Mouse (Mus musculus) intestine, embryonic 15.5 days (tissue): Measurements from ENCODE around the gene Hopx. TPM values are rescaled to one million over a fixed set of nuclear protein-coding genes. Genes with fewer than 3 reads are reported as not detected.
A peak's percentile ranks its signal among the peaks of the same experiment; 100 is the strongest.

ENCODE experiments used
- ATAC-seq: fragments of 200-750 bp; cut with Nextera tagmentation; 2 replicates; pipeline ENCODE4 v1.8.0; 2017; ENCODE audit warnings: moderate TSS enrichment, moderate library complexity
- H3K27ac ChIP-seq: fragments of 300-500 bp; sonication (generic); 2 replicates; pipeline ENCODE4 v1.5.1; 2015; ENCODE audit warnings: mild to moderate bottlenecking, inconsistent platforms
- H3K27me3 ChIP-seq: fragments of 300-500 bp; sonication (generic); replicated peaks from 2 replicates; pipeline ENCODE4 v1.6.1; 2015; ENCODE audit warnings: inconsistent platforms
- H3K36me3 ChIP-seq: fragments of 300-500 bp; sonication (generic); 2 replicates; pipeline ENCODE4 v1.6.1; 2015; ENCODE audit warnings: inconsistent platforms
- H3K4me1 ChIP-seq: fragments of 300-500 bp; sonication (generic); replicated peaks from 2 replicates; pipeline ENCODE4 v1.6.1; 2015; ENCODE audit warnings: inconsistent platforms
- H3K4me2 ChIP-seq: fragments of 300-500 bp; sonication (generic); replicated peaks from 2 replicates; pipeline ENCODE4 v1.6.1; 2015; ENCODE audit warnings: mild to moderate bottlenecking, inconsistent platforms
- H3K4me3 ChIP-seq: fragments of 300-500 bp; sonication (generic); replicated peaks from 2 replicates; pipeline ENCODE4 v1.5.1; 2015; ENCODE audit warnings: inconsistent platforms
- H3K9ac ChIP-seq: fragments of 300-500 bp; sonication (generic); 2 replicates; pipeline ENCODE4 v1.6.1; 2015; ENCODE audit warnings: inconsistent platforms
- H3K9me3 ChIP-seq: fragments of 300-500 bp; sonication (generic); 2 replicates; pipeline ENCODE4 v1.6.1; 2016; ENCODE audit warnings: inconsistent platforms
- WGBS: fragments of 180-500 bp; shearing (Covaris S2); methylation state at CpG from one replicate; pipeline ENCODE4 v1.1.7; 2015; 5-methylcytosine and 5-hydroxymethylcytosine counted together
- polyA plus RNA-seq: library from polyadenylated mRNA; unstranded; fragments of >200 nt; fragmentation: Nextera tagmentation; extraction: Ambion mirVana; gene quantifications from 2 replicates; pipeline ENCODE4 v1.2.1, GENCODE M21; 2015

Hopx gene
- polyA plus RNA-seq, 1 experiment from 2014 or later: 3.8 TPM

DNA sequence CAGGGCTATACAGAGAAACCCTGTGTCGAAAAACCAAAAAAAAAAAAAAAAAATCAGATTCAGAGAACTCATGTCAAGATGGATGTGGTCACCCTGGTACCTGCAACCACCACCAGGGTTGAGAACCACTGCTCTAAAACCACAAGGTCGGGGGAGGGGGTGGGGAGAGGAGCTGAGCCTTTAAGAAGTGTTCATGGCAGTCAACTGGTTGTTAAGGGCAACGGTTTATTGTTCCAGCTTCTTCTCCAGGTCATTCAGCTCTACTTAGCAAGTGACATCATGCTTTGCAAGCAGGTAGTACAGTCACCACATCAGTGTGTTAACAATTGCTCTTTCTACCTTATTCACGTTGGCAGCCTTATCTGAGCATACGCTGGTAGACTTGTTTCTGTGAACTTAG lies 29.7 kb upstream of the Hopx start:
- Histone ChIP-seq H3K27ac (no peak overlapping the region), H3K9me3 (no peaks in the 10 kb centered on the region), H3K36me3 (no peaks in the 10 kb centered on the region), H3K4me2 (no peak overlapping the region), H3K4me1 (no peaks in the 10 kb centered on the region), H3K9ac (no peak overlapping the region), H3K27me3 (no peaks in the 10 kb centered on the region), H3K4me3 (no peak overlapping the region)
- ATAC-seq: 0 out of 2 replicates have a peak, but pooled peaks have one; percentile 25
- WGBS: 66% methylated on average over 5 of the region's 5 CpGs

DNA sequence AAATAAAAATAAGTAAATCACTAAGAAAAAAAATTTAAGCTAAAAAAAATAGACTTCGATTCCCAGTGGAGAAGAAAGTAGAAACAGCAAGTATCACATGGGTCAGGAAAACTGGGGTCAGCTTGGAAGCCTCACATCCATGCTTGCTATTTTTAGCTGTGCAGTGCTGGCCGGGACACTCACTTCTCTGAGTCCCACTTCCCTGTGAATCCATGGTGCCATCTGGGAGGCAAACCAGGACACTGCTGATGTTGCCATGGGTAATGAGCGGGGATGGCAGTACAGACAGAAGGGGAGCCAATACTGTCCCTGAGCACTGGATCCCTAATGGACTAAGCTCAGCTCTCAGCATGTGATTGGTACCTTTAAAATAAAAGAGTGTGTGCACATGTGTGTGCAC lies 28.2 kb upstream of the Hopx start:
- Histone ChIP-seq H3K4me3 (no peak overlapping the region), H3K9me3 (no peaks in the 10 kb centered on the region), H3K27ac (no peak overlapping the region), H3K27me3 (no peaks in the 10 kb centered on the region), H3K9ac (no peak overlapping the region), H3K36me3 (no peaks in the 10 kb centered on the region), H3K4me1 (no peaks in the 10 kb centered on the region), H3K4me2 (no peak overlapping the region)
- ATAC-seq: no peak
- WGBS: 78% methylated on average over 3 of the region's 3 CpGs

GRCm38 (mm10) chr5:77141336-77141735 lies 26.4 kb upstream of the Hopx start:
- 63% methylated on average over 7 of the region's 7 CpGs for WGBS
- Histone ChIP-seq H3K9me3 (no peaks in the 10 kb centered on the region), H3K9ac (no peak overlapping the region), H3K4me1 (no peaks in the 10 kb centered on the region), H3K36me3 (no peaks in the 10 kb centered on the region), H3K4me3 (no peak overlapping the region), H3K27me3 (no peaks in the 10 kb centered on the region), H3K4me2 (no peak overlapping the region), H3K27ac (no peak overlapping the region)
- no peak for ATAC-seq

DNA sequence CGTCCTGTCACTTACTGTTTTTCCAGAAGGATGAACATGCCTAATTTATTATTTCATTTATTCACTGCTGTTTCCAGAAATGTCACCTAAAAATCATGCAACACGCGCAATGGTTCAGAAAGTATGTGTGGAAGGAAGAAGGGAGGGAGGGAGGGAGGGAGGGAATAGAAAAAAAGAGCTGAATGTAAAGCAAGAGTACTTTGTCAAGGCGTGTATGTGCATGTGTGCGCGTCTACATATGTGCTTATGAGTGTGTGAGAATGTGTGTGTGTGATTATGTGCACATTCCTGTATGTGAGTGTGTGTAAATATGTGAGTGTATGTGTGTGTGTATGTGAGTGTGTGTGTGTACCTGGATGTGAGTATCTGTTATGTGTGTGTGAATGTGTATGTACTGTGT lies 25.9 kb upstream of the Hopx start:
- no peak overlapping the region for H3K4me2 ChIP-seq
- H3K9me3 ChIP-seq: no peaks in the 10 kb centered on the region
- WGBS: 83% methylated on average over 6 of the region's 6 CpGs
- no peak for ATAC-seq
- no peak overlapping the region for H3K27ac ChIP-seq
- no peak overlapping the region for H3K9ac ChIP-seq
- H3K4me3 ChIP-seq: no peak overlapping the region
- no peaks in the 10 kb centered on the region for H3K36me3 ChIP-seq
- H3K4me1 ChIP-seq: no peaks in the 10 kb centered on the region
- no peaks in the 10 kb centered on the region for H3K27me3 ChIP-seq

DNA sequence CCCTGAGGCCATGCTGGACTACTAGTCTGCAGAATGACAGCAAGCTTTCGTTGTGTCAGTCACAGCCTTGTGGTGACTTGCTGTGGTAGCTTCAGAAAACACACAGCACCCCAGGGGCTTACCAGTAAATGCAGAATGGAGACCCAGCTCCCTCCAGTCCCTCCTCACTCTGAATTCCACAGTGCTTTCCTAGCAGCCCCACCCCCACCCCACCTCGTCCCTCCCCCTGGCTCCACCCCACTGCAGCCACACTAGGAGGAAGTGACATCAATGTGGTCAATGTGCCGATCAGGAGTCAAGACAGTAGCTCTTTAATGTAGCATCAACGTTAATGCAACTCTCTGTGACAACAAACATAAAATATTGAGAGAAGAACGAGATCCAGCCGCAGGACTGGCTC lies 25.2 kb upstream of the Hopx start:
- Histone ChIP-seq H3K27ac (no peak overlapping the region), H3K27me3 (no peaks in the 10 kb centered on the region), H3K9me3 (no peaks in the 10 kb centered on the region), H3K36me3 (no peaks in the 10 kb centered on the region), H3K4me2 (no peak overlapping the region), H3K9ac (no peak overlapping the region), H3K4me1 (no peaks in the 10 kb centered on the region), H3K4me3 (no peak overlapping the region)
- WGBS: 42% methylated on average over 6 of the region's 6 CpGs
- peak; percentile 48; the same call in 1 of the 2 replicates for ATAC-seq

DNA sequence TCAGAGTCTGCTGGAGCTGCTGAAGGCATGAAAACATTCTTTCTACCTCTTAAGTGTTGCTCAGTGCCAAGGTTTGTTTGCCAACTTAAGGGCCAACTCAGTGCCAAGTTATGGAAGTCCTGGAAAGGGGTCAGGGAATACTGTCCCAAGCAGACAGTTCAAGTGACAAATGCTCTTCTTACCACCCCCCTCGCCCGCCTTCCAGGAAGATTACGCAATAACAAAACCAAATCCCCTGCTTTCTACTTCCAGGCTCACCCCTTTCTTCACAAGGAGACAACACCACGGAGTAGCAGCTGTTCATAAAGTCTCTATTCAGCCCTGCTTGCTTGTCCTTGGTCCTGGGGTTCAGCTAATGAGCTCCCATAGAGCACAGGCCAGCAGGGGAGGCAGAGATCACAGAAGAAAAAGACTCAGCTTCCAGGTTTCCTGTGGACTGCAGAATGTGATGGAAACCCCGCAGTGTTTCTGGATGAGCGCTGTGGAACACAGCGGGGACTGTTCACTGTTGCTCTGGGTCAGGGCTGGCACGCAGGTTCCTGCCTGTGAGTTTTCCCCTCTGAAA lies 22.9 kb upstream of the Hopx start:
- Histone ChIP-seq H3K27me3 (no peaks in the 10 kb centered on the region), H3K4me2 (no peak overlapping the region), H3K4me1 (no peaks in the 10 kb centered on the region), H3K27ac (no peak overlapping the region), H3K36me3 (no peaks in the 10 kb centered on the region), H3K9ac (no peak overlapping the region), H3K4me3 (no peak overlapping the region), H3K9me3 (no peaks in the 10 kb centered on the region)
- no peak for ATAC-seq
- WGBS: 64% methylated on average over 8 of the region's 8 CpGs

DNA sequence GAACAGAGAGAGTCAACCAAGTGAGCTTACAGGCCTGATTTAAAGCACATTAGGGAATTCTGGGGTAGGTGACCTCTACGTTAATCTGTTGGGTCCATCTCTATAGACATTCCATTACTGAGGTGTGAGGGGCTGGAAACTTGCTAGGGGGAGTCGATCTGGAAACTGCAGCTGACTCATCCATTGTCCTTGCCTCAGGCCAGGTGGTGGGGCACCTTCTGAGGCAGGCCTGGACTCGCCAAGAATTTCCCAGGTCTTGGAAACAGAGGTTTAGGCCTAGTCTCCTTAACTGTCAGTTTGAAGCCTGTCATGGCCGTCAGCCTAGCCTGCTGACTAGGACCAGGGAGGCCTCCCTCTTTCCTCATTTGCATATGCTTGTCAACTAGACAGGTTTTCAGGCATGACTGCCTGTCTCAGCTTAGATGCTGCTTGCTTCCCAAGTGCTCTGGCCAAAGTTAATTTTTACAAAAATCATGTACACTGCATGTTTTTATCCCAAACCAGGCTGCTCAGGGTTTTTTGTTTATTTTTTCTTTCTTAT lies 21.8 kb upstream of the Hopx start:
- Histone ChIP-seq H3K27me3 (no peaks in the 10 kb centered on the region), H3K4me2 (no peak overlapping the region), H3K4me1 (no peaks in the 10 kb centered on the region), H3K9ac (no peak overlapping the region), H3K36me3 (no peaks in the 10 kb centered on the region), H3K27ac (no peak overlapping the region), H3K9me3 (no peaks in the 10 kb centered on the region), H3K4me3 (no peak overlapping the region)
- no peak for ATAC-seq
- WGBS: 73% methylated on average over 4 of the region's 4 CpGs

GRCm38 (mm10) chr5:77134961-77135360 lies 20.0 kb upstream of the Hopx start:
- Histone ChIP-seq H3K4me1 (no peaks in the 10 kb centered on the region), H3K4me2 (no peak overlapping the region), H3K9ac (no peak overlapping the region), H3K27ac (no peak overlapping the region), H3K36me3 (no peaks in the 10 kb centered on the region), H3K9me3 (no peaks in the 10 kb centered on the region), H3K4me3 (no peak overlapping the region), H3K27me3 (no peaks in the 10 kb centered on the region)
- no peak for ATAC-seq
- 86% methylated on average over 2 of the region's 2 CpGs for WGBS

DNA sequence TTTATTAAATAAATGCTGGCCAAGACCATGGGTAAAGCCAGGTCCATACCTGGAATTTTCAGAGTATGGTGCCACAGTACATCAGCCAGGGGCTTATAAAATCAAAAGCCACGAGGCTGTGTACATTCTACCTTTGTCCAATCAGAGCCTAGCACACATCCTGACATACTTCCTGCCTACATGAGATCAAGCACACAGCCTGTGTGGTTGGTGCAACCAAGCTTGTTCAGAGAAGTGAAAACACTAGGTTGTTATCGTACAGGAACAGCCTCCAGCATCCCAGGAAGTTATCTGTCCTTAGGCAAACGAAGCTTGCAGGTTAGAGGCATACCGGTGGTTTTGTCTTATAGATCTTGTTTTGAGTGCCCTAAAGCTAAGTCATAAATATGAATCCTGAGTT lies 19.5 kb upstream of the Hopx start:
- Histone ChIP-seq H3K4me1 (no peaks in the 10 kb centered on the region), H3K9ac (no peak overlapping the region), H3K36me3 (no peaks in the 10 kb centered on the region), H3K9me3 (no peaks in the 10 kb centered on the region), H3K4me2 (no peak overlapping the region), H3K27ac (no peak overlapping the region), H3K27me3 (no peaks in the 10 kb centered on the region), H3K4me3 (no peak overlapping the region)
- no peak for ATAC-seq
- WGBS: 61% methylated on average over 4 of the region's 4 CpGs

DNA sequence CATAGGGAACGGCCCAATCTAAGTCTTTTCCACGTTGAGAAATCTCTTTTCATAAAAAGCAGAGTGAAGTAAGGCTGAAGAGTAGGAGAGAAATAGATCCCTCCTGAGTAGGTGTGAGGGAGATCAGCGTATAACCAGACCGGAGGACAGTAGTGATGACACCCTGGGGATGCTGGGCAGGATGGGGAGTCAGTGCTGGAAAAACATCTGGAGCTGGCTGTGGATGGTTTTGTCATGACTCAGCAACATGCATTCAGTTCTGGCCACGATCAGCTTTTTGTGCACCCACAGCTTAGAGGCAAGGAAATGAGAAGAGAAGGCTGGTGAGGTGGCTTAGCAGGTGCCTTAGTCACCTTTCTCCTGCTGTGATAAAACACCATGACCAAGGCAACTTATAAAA lies 19.0 kb upstream of the Hopx start:
- Histone ChIP-seq H3K27me3 (no peaks in the 10 kb centered on the region), H3K4me1 (no peaks in the 10 kb centered on the region), H3K9me3 (no peaks in the 10 kb centered on the region), H3K36me3 (no peaks in the 10 kb centered on the region), H3K9ac (no peak overlapping the region), H3K4me3 (no peak overlapping the region), H3K4me2 (no peak overlapping the region), H3K27ac (no peak overlapping the region)
- no peak for ATAC-seq
- 76% methylated on average over 5 of the region's 5 CpGs for WGBS

DNA sequence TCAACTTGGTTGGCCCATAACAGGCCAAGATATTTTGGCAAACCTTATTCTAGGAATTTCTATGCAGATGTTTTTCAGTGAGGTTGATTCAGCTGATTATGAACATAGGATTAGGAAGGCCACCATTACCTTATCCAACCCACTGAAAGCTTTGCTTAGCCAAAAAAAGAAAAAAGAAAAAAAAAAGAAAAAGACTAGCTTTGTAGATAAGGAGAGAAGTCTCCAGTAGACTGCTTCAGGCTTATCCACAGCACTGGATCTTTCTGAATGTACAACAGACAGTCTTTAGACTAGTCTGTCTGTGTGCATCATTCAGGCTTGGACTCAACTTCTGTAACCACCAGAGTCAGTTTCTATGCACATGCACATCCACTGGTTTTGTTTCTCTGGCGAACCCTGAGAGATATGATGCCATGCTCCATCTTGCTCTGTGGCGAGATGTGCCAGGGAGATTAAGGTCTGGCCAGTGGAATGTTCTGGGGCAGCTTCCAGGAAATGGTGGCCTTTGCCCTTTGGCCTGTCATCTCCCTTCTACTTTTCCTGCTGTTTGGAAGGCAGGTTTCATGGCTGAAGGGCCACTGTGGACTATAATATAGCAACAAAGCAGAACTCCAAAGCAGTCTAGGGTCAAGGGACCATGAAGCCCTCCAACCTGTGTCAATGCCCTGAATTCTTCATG lies 17.7 kb upstream of the Hopx start:
- no peak overlapping the region for H3K4me2 ChIP-seq
- H3K4me1 ChIP-seq: no peaks in the 10 kb centered on the region
- H3K27me3 ChIP-seq: no peaks in the 10 kb centered on the region
- 78% methylated on average over 2 of the region's 2 CpGs for WGBS
- no peak overlapping the region for H3K4me3 ChIP-seq
- H3K27ac ChIP-seq: no peak overlapping the region
- no peak for ATAC-seq
- H3K9ac ChIP-seq: no peak overlapping the region
- no peaks in the 10 kb centered on the region for H3K9me3 ChIP-seq
- no peaks in the 10 kb centered on the region for H3K36me3 ChIP-seq

- Histone ChIP-seq H3K27me3 (no peaks in the 10 kb centered on the region), H3K4me1 (no peaks in the 10 kb centered on the region), H3K9me3 (no peaks in the 10 kb centered on the region), H3K4me2 (no peak overlapping the region), H3K36me3 (no peaks in the 10 kb centered on the region), H3K4me3 (no peak overlapping the region), H3K9ac (no peak overlapping the region), H3K27ac (no peak overlapping the region)
- ATAC-seq: no peak
- 92% methylated on average over 8 of the region's 8 CpGs for WGBS
Measured at GRCm38 (mm10) chr5:77131879-77132278, 17.0 kb upstream of the Hopx start.
